Mouse (Mus musculus) ES-E14 (cell line): ENCODE measurements around the gene Hsd17b12. TPM values are rescaled to one million over a fixed set of nuclear protein-coding genes. Genes with fewer than 3 reads are reported as not detected.

Experiments
- DNase-seq: peaks from one replicate; pipeline ENCODE4 v3.0.0-alpha.2; 2013; ENCODE audit warnings: low read depth, low spot score
- H3K27ac ChIP-seq: 2 replicates; pipeline ENCODE4 v1.5.1; 2012; ENCODE audit warnings: low read depth, mild to moderate bottlenecking, low read length, moderate library complexity, mixed read lengths; ENCODE audit not compliant: poor library complexity, insufficient read depth, severe bottlenecking
- H3K36me3 ChIP-seq: 2 replicates; pipeline ENCODE4 v1.6.1; 2012; ENCODE audit warnings: mild to moderate bottlenecking, low read length, moderate library complexity, mixed read lengths; ENCODE audit not compliant: control insufficient read depth, poor library complexity, insufficient read depth, severe bottlenecking
- H3K4me1 ChIP-seq, 2 experiments: fragments of 150-350 bp in 1 of 2; sonication (generic) in 1 of 2; 2 replicates each; pipeline ENCODE4 v1.6.1; 2012; ENCODE audit warnings: low read length in 2 of 2, mild to moderate bottlenecking in 1 of 2, mixed read lengths in 1 of 2; ENCODE audit not compliant: control insufficient read depth in 2 of 2, insufficient read depth in 2 of 2, poor library complexity in 1 of 2
- H3K4me3 ChIP-seq, 2 experiments: fragments of 150-350 bp in 1 of 2; sonication (generic) in 1 of 2; 2 replicates each; pipeline ENCODE4 v1.5.1; 2012; ENCODE audit warnings: low read length in 2 of 2, low read depth in 1 of 2, mild to moderate bottlenecking in 1 of 2, mixed read lengths in 1 of 2; ENCODE audit not compliant: insufficient read depth in 1 of 2, poor library complexity in 1 of 2, severe bottlenecking in 1 of 2
- H3K9ac ChIP-seq: 2 replicates; pipeline ENCODE4 v1.6.1; 2012; ENCODE audit warnings: low read depth, mild to moderate bottlenecking, low read length, mixed read lengths; ENCODE audit not compliant: poor library complexity, insufficient read depth, severe bottlenecking
- H3K9me3 ChIP-seq: fragments of 150-350 bp; sonication (generic); 2 replicates; pipeline ENCODE4 v1.6.1; 2012; ENCODE audit warnings: low read depth, mild to moderate bottlenecking, low read length; ENCODE audit not compliant: control insufficient read depth, insufficient read depth
- CHD2 ChIP-seq: IDR thresholded peaks from 2 replicates; pipeline ENCODE4 v1.6.1; 2014; ENCODE audit warnings: mild to moderate bottlenecking, low read depth, low read length, inconsistent platforms
- HCFC1 ChIP-seq: IDR thresholded peaks from 2 replicates; pipeline ENCODE4 v1.6.1; 2012; ENCODE audit warnings: low read length, inconsistent platforms, borderline replicate concordance; ENCODE audit not compliant: insufficient read depth
- MAFK ChIP-seq: IDR thresholded peaks from 2 replicates; pipeline ENCODE4 v1.6.1; 2014; ENCODE audit warnings: mild to moderate bottlenecking, low read depth, low read length, inconsistent platforms; ENCODE audit not compliant: insufficient read depth
- ZC3H11A ChIP-seq: IDR thresholded peaks from 2 replicates; pipeline ENCODE4 v1.6.1; 2012; ENCODE audit warnings: low read depth, mild to moderate bottlenecking, inconsistent platforms, low read length, borderline replicate concordance
- ZNF384 ChIP-seq: IDR thresholded peaks from 2 replicates; pipeline ENCODE4 v1.6.1; 2012; ENCODE audit warnings: low read depth, low read length, inconsistent platforms
- in situ Hi-C, 2 experiments: fragments of 600-800 bp; cut with MboI; formaldehyde crosslinking; loops; one replicate each; pipeline ENCODE4 v1.15.1; 2025; ENCODE audit warnings: low sequenced_read_pairs in 2 of 2, inconsistent platforms in 1 of 2; ENCODE audit not compliant: unreplicated experiment in 2 of 2
- total RNA-seq: library from RNA; depleted of rRNA; stranded (reverse); fragments of 300-350 nt; gene quantifications from 2 replicates; pipeline ENCODE4 v1.2.3, GENCODE M21; 2012

Hsd17b12 gene
- total RNA-seq, 1 experiment: 149 TPM

DNA sequence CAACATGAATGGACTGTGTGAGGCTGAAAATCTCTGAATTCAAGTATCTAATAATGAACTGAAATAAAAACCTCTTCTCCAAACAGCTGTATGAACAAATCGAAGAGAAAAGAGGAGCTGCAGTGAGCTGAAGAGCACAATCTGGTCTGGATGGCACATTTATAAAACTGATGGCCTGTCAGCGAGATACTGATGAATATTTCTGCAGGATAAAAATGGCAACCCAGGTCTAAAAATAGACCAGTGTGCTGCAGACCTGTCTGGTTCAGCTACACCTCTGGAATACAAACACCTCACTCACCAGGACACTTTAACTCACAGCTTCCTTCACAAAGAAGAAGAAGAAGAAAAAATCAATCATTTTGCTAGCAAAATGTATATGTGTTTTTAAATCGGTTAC lies 29.3 kb downstream of the Hsd17b12 start:
- no peaks in the 10 kb centered on the region for H3K9me3 ChIP-seq
- H3K4me3 ChIP-seq: no peak overlapping the region
- H3K9ac ChIP-seq: no peak overlapping the region
- DNase-seq: no peak
- no peak overlapping the region for H3K27ac ChIP-seq
- in situ Hi-C loops: no loop called here
- no peak for TF ChIP-seq ZC3H11A
- no peaks in the 10 kb centered on the region for H3K4me1 ChIP-seq
- no peaks in the 10 kb centered on the region for H3K36me3 ChIP-seq

DNA sequence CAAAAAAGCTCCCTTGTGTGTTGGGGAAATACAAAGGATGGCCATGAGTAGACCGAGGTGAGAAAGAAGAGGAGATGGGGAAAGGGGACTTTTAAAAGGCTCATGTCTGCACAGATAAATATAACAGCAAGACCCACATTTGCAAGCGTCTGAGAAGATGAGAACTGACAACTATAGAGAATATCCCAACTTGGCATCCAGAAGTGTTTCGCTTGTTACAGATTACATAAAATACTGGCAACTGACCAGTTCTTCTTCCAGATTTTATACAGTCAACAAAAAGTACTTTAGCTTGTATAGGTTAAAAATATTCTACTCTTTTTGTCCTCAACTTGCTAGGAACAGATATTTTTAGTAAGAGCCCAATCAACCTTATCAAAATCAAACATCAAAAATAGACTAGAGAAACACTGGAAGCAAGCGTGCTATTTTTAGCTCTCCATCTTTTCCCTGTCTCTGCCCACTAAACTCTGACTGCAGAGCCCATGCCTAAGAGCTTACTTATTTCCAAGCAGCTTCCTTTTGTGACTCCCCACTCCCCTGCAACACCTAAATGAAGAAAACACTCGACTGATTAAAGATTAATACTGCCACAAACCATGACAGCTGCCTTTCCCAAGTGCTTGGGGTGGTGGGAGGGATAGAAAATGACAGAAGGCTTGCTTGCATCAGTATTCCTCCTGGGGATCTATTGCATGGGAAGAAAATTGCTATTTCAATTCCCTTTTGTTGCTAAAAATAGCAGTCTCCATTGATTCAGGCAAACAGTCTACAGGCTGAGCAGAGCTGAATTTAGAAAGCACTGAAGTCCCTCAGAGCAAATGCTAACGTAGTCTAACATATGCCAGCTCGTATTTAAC lies 35.4 kb downstream of the Hsd17b12 start:
- no peaks in the 10 kb centered on the region for H3K36me3 ChIP-seq
- H3K9ac ChIP-seq: no peak overlapping the region
- H3K4me3 ChIP-seq: no peak overlapping the region
- no peak overlapping the region for H3K27ac ChIP-seq
- H3K9me3 ChIP-seq: no peaks in the 10 kb centered on the region
- no peak for DNase-seq
- no peaks in the 10 kb centered on the region for H3K4me1 ChIP-seq
- in situ Hi-C loops: no loop called here
- no peak for TF ChIP-seq HCFC1
- no peak for TF ChIP-seq CHD2

GRCm38 (mm10) chr2:94103758-94104157 lies 54.0 kb downstream of the Hsd17b12 start:
- no peak for DNase-seq
- Histone ChIP-seq H3K27ac (no peak overlapping the region), H3K4me3 (no peak overlapping the region), H3K9ac (no peak overlapping the region), H3K4me1 (no peaks in the 10 kb centered on the region), H3K36me3 (no peaks in the 10 kb centered on the region; the same call in 1 of the 2 replicates), H3K9me3 (no peaks in the 10 kb centered on the region)
- TF ChIP-seq HCFC1 (no peak), ZC3H11A (no peak), ZNF384 (no peak), CHD2 (no peak), MAFK (no peak)
- in situ Hi-C loops: no loop called here

GRCm38 (mm10) chr2:94089901-94090300 lies 67.9 kb downstream of the Hsd17b12 start:
- H3K9me3 ChIP-seq: no peaks in the 10 kb centered on the region
- H3K27ac ChIP-seq: no peak overlapping the region
- no peak overlapping the region for H3K4me3 ChIP-seq
- in situ Hi-C loops: no loop called here
- no peak overlapping the region for H3K9ac ChIP-seq
- peaks cover 2% of the 10 kb centered on the region; the same call in 1 of the 2 replicates for H3K36me3 ChIP-seq
- no peak for TF ChIP-seq ZNF384
- no peak for TF ChIP-seq ZC3H11A
- TF ChIP-seq MAFK: no peak
- no peak for TF ChIP-seq CHD2
- TF ChIP-seq HCFC1: no peak
- no peaks in the 10 kb centered on the region for H3K4me1 ChIP-seq
- DNase-seq: no peak

- Histone ChIP-seq H3K27ac (no peak overlapping the region), H3K36me3 (no peaks in the 10 kb centered on the region), H3K4me3 (no peak overlapping the region), H3K9me3 (no peaks in the 10 kb centered on the region), H3K4me1 (no peaks in the 10 kb centered on the region), H3K9ac (no peak overlapping the region)
- in situ Hi-C loops: no loop called here
- TF ChIP-seq MAFK (no peak), HCFC1 (no peak), ZC3H11A (no peak), CHD2 (no peak), ZNF384 (no peak)
- DNase-seq: no peak
These were observed 88.3 kb downstream of the Hsd17b12 start for GRCm38 (mm10) chr2:94069482-94069881.
